Mouse (Mus musculus): Measurements from ENCODE around the gene Dock1.

Dock1 gene

DNA sequence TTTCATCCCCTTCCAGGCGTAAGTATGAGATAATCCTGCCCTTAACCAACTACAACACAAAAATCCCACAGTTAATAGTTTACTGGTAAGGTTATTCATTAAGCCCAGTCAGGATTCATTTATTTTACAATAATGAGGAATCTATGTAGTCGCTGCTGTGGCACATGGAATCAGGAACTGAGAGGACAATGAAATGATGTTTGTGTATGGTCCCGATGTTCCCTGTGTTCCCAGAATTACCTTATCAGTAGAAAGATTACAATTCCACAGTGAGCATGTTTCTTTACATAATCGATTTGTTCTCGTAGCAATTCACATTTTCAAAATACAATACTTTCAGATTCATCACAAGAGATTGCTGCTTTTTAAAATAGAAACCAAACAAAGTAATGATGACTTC, 83.0 kb downstream of the Dock1 start:
- no peak for DNase-seq

GRCm38 (mm10) chr7:134757605-134758004, 87.2 kb downstream of the Dock1 start:
- DNase-seq: no peak

DNA sequence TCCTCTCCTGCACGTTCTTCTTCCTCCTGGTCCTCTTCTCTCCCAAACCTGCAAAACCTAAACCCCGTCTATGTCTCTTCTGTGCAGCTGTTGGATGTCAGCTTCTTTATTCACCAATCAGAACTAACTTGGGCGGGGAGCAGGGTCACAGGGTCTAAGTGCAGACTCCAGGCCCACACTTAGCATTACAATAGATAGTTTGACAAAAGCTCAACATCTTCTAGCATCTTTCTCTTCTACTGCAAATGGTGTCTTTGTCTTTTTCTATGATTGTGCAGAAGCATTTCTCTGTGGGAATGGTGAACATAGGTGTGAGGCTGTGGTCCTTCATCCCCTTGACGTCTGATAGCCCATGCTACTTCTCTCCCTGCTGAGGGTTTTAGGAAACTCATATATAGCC, 91.3 kb downstream of the Dock1 start:
- DNase-seq: no peak

- DNase-seq: no peak
Observed at GRCm38 (mm10) chr7:134765130-134765529, 94.7 kb downstream of the Dock1 start.

- no peak for DNase-seq
Observed at GRCm38 (mm10) chr7:134771314-134771713, 100.9 kb downstream of the Dock1 start.

- DNase-seq: peak; percentile 91
Observed at GRCm38 (mm10) chr7:134772363-134772762, 101.9 kb downstream of the Dock1 start.

DNA sequence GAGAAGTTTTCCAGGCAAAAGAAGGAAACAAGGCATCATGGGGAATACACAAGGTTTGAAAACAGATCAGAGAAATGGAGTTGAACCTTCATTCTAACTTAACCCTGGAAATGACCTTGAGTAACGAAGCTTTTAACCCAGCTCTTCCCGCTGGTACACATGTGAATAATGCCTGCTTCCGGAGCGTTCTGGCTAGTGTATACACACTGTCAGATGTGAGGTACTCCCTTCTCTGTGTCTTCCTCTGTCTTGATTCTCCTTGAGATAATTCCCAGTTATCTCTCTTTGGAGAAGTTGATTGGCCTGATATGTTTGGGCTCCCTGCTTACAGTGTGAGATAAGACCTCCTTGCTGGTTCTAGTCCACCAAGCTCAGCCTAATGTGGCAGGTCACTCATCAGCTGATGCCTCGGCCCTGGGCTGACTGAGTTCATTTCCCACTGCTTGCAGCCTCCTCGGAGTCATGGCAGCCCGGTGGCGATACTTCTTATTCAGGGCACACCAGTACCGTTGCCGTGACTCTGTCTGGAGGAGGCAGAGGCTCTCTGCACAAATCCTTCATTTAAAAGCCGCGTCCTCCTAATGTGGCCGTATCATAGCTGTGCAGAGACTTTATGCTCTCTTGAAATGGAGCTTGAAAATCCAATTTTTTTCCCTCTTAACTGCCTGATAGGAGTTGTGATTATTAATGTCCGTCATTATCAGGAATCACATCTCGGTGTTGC, 102.6 kb downstream of the Dock1 start:
- peak; percentile 78 for DNase-seq

GRCm38 (mm10) chr7:134773761-134774415, 103.4 kb downstream of the Dock1 start:
- peak; percentile 71 for DNase-seq

GRCm38 (mm10) chr7:134774468-134775162, 104.2 kb downstream of the Dock1 start:
- peak; percentile 83 for DNase-seq

DNA sequence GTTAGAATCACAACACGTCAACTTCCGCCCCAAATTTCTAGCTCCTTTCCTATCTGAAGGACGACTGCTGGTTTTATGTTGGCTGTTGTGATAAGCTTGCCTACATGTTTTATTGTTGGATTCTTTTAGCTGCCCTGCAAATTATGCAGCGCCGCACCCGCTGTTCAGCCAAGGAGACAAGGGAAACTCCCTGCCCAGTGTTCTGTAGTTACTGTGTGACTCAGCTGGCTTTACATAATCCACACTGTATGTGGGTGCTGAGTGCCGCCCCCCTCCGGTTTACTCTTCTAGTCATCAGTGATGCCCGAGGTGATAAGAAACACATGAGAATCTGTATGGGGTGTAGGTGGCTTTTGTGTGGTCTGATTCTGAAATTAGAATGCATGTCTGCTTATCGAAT, 105.2 kb downstream of the Dock1 start:
- peak; percentile 80 for DNase-seq

- DNase-seq: peak; percentile 58
Observed at GRCm38 (mm10) chr7:134776306-134776705, 105.9 kb downstream of the Dock1 start.

DNA sequence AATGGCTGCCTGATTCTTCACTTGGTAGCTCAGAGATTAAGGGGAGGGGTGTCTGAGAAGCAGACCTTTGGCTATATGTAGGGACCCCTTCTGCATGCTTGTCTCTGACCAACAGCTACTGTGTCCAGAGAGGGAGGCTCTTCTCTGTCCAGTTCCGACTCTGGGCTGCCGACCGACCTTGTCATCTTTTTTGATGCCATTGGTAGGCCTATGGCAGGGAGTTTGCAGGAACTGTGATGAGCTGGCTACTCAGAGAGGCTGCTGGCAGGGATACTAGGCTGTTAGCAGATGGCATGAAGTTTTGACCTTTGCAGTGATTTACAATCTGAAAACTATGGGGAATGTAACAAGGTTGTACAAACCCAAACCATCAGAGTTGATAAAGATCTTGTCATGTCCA, 109.3 kb downstream of the Dock1 start:
- peak; percentile 74 for DNase-seq

- DNase-seq: peak; percentile 64
Observed at GRCm38 (mm10) chr7:134787110-134787509, 116.7 kb downstream of the Dock1 start.

DNA sequence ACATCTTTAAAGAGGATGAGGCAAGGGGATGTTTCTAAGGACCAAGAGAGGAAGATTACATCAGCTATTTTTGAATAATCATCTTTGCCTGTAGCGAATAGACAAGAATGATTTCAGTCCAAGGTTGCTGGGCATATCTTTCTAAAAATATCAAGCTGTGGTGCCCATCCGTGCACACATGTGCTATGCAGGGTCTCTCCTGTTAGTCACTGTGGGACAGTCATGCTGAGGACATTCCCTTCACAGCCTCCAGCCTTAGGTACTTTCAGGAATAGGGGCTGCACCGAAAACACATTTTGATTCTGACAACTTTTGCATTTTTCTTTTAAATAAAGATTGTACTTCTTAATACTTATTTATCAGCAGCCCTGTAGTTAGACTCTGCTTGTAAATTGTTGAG, 124.4 kb downstream of the Dock1 start:
- peak; percentile 53 for DNase-seq

- DNase-seq: no peak
Observed at GRCm38 (mm10) chr7:134800079-134800478, 129.6 kb downstream of the Dock1 start.

GRCm38 (mm10) chr7:134804422-134804821, 134.0 kb downstream of the Dock1 start:
- DNase-seq: peak; percentile 78

- DNase-seq: peak; percentile 50
Observed at GRCm38 (mm10) chr7:134806799-134807198, 136.3 kb downstream of the Dock1 start.

DNA sequence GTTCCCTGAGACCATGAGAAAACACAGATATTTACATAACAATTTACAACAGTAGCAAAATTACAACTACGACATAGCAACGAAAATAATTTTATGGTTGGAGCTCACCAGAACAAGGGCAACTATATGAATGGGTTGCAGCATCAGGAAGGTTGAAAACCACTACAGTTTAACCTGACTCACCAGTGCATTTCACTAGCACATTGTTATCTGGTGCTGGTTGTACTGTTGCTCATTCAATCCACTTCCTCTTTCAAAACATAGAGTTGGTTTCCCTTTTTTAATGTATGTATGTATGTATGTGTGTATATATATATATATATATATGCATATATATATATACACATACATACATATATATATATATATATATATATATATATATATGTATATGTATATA, 138.0 kb downstream of the Dock1 start:
- peak; percentile 13 for DNase-seq

- DNase-seq: peak; percentile 79
Observed at GRCm38 (mm10) chr7:134809241-134809975, 139.0 kb downstream of the Dock1 start.

GRCm38 (mm10) chr7:134818471-134818870, 148.0 kb downstream of the Dock1 start:
- DNase-seq: peak; percentile 64

DNA sequence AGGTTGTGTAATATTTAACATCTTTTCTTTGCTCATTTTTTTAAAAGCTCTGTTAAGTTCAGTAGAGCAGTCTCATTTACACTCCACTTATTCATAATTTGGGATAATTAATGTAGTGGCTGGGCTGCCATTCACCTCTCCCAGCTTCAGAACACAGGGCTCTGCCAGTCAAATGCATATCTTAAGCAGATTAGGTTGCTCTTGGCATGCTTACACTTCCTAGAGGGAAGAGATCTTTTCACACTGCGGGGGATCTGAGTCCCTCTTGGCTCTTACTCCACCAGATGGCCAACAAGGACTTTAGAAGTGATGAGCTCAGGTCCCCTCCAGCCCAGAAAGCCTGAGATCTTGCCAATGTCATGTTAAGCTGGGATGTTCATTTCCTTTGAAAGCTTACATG, 150.8 kb downstream of the Dock1 start:
- peak; percentile 46 for DNase-seq

- DNase-seq: peak; percentile 74
Observed at GRCm38 (mm10) chr7:134822006-134822405, 151.6 kb downstream of the Dock1 start.

GRCm38 (mm10) chr7:134823891-134824290, 153.4 kb downstream of the Dock1 start:
- DNase-seq: peak; percentile 90

All from heart, adult 11 months (tissue).